Mouse (Mus musculus): ENCODE measurements around the gene Wdr26. TPM values are rescaled to one million over a fixed set of nuclear protein-coding genes. Genes with fewer than 3 reads are reported as not detected.

Gene Wdr26
- polyA plus RNA-seq, 1 experiment from 2014 or later: 29.3 TPM

DNA sequence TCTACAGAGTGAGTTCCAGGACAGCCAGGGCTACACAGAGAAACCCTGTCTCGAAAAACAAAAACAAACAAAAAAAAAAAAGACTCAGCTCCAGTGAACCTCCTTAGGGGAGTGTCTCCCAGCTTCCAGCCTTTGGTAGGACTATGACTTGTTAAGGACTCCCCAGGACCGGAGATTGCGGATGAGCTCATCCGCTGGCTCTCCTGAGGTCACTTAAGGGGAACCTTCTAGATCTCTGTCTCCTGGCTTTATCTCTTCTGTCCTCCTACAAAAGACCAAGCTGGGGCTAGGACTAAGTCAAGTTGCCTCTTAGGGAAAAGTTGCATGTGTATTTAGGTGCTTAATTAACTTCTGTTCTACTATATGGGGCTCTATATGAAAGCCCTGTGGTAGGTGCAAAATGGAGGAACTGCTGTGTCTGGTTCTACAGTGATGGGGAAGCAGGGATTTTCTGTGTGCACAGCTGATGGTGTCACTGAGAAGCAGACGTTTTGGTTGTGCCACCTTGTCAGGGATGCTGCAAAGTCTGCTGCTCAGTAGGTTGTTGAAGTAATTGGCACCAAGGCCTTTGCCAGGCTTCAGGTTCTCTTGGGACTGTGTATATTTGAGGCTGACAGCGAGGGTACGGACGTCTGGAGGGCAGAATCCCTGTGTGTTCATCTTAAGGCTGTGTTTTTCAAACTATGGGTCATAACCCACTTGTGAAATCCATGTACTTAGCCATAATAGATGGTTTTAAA lies 2.7 kb upstream of the Wdr26 start:
- WGBS: 84% methylated on average over 8 of the region's 8 CpGs

GRCm38 (mm10) chr1:181211403-181211919 lies 340 bp downstream of the Wdr26 start:
- WGBS: 0% methylated on average over 32 of the region's 72 CpGs
- peak overlapping the region; percentile 79 for H3K4me3 ChIP-seq
- peaks cover 9% of the 10 kb centered on the region for H3K36me3 ChIP-seq
- peak overlapping the region; percentile 96 for H3K27ac ChIP-seq
- H3K9me3 ChIP-seq (replicated peaks): no peaks in the 10 kb centered on the region
- H3K4me1 ChIP-seq (replicated peaks): peaks cover 25% of the 10 kb centered on the region
- H3K27me3 ChIP-seq: no peaks in the 10 kb centered on the region
- H3K9ac ChIP-seq: peak overlapping the region; percentile 92
- H3K4me2 ChIP-seq: peak overlapping the region; percentile 91
- peak; percentile 48 for ATAC-seq (replicated peaks; ENCODE audit: insufficient number of reproducible peaks, insufficient read depth, low FRiP score, low read depth)

More for the DNA sequence above, 2.7 kb upstream of the Wdr26 start:
- no peak overlapping the region for H3K4me3 ChIP-seq
- H3K9ac ChIP-seq: no peak overlapping the region
- H3K36me3 ChIP-seq: no peaks in the 10 kb centered on the region
- peaks cover 21% of the 10 kb centered on the region for H3K4me1 ChIP-seq (replicated peaks)
- no peaks in the 10 kb centered on the region for H3K27me3 ChIP-seq
- H3K27ac ChIP-seq: no peak overlapping the region
- no peak overlapping the region for H3K4me2 ChIP-seq
- ATAC-seq (replicated peaks; ENCODE audit: insufficient number of reproducible peaks, insufficient read depth, low FRiP score, low read depth): no peak
- H3K9me3 ChIP-seq (replicated peaks): no peaks in the 10 kb centered on the region

- Histone ChIP-seq H3K27me3 (no peaks in the 10 kb centered on the region), H3K9ac (peak overlapping the region; percentile 92), H3K4me3 (peak overlapping the region; percentile 79), H3K36me3 (peaks cover 13% of the 10 kb centered on the region), H3K27ac (peak overlapping the region; percentile 96), H3K4me2 (peak overlapping the region; percentile 91), H3K9me3 (replicated peaks) (no peaks in the 10 kb centered on the region), H3K4me1 (replicated peaks) (peaks cover 22% of the 10 kb centered on the region)
- WGBS: under 1% methylated on average over 51 of the region's 56 CpGs
- ATAC-seq (replicated peaks; ENCODE audit: insufficient number of reproducible peaks, insufficient read depth, low FRiP score, low read depth): peak; percentile 10
These were observed 999 bp downstream of the Wdr26 start for GRCm38 (mm10) chr1:181210601-181211402.

GRCm38 (mm10) chr1:181210147-181210546 lies 1.7 kb downstream of the Wdr26 start:
- ATAC-seq (replicated peaks; ENCODE audit: insufficient number of reproducible peaks, insufficient read depth, low FRiP score, low read depth): no peak
- Histone ChIP-seq H3K4me2 (peak overlapping the region; percentile 91), H3K9ac (peak overlapping the region; percentile 92), H3K36me3 (peaks cover 20% of the 10 kb centered on the region), H3K27ac (peak overlapping the region; percentile 96), H3K27me3 (no peaks in the 10 kb centered on the region), H3K4me3 (peak overlapping the region; percentile 79), H3K4me1 (replicated peaks) (peaks cover 22% of the 10 kb centered on the region), H3K9me3 (replicated peaks) (no peaks in the 10 kb centered on the region)
- 5% methylated on average over 4 of the region's 4 CpGs for WGBS

GRCm38 (mm10) chr1:181199446-181199845 lies 12.4 kb downstream of the Wdr26 start:
- H3K4me1 ChIP-seq (replicated peaks): no peaks in the 10 kb centered on the region
- H3K9me3 ChIP-seq (replicated peaks): no peaks in the 10 kb centered on the region
- H3K27ac ChIP-seq: no peak overlapping the region
- no peak overlapping the region for H3K4me3 ChIP-seq
- WGBS: 93% methylated on average over 4 of the region's 4 CpGs
- no peak overlapping the region for H3K4me2 ChIP-seq
- no peak for ATAC-seq (replicated peaks; ENCODE audit: insufficient number of reproducible peaks, insufficient read depth, low FRiP score, low read depth)
- no peak overlapping the region for H3K9ac ChIP-seq
- peaks cover 73% of the 10 kb centered on the region for H3K36me3 ChIP-seq
- H3K27me3 ChIP-seq: no peaks in the 10 kb centered on the region

DNA sequence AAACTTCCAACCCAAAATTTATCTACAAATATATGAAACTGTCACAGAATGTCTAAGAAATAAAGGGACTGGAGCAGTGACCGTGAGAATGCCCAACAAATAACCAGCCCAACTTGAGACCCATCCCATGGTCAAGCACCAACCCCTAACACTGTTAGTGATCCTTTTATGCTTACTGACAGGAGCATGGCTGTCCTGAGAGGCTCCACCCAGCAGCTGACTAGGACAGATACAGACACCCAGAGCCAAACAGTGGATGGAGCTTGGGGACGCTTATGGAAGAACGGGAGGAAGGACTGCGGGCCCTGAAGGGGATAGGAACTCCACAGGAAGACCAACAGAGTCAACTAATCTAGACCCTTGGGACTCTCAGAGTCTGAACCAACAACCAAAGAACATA lies 22.9 kb downstream of the Wdr26 start:
- H3K27me3 ChIP-seq: no peaks in the 10 kb centered on the region
- 86% methylated on average over 4 of the region's 4 CpGs for WGBS

GRCm38 (mm10) chr1:181170210-181170609 lies 41.6 kb downstream of the Wdr26 start:
- no peak for ATAC-seq (replicated peaks; ENCODE audit: insufficient number of reproducible peaks, insufficient read depth, low FRiP score, low read depth)
- 78% methylated on average over 8 of the region's 8 CpGs for WGBS
- peaks cover 24% of the 10 kb centered on the region; the same call in 1 of the 2 replicates for H3K36me3 ChIP-seq

More for the DNA sequence above, 22.9 kb downstream of the Wdr26 start:
- ATAC-seq (replicated peaks; ENCODE audit: insufficient number of reproducible peaks, insufficient read depth, low FRiP score, low read depth): no peak
- Histone ChIP-seq H3K4me1 (replicated peaks) (no peaks in the 10 kb centered on the region), H3K4me3 (no peak overlapping the region), H3K36me3 (peaks cover 79% of the 10 kb centered on the region), H3K9me3 (replicated peaks) (no peaks in the 10 kb centered on the region), H3K27ac (no peak overlapping the region), H3K4me2 (no peak overlapping the region), H3K9ac (no peak overlapping the region)

DNA sequence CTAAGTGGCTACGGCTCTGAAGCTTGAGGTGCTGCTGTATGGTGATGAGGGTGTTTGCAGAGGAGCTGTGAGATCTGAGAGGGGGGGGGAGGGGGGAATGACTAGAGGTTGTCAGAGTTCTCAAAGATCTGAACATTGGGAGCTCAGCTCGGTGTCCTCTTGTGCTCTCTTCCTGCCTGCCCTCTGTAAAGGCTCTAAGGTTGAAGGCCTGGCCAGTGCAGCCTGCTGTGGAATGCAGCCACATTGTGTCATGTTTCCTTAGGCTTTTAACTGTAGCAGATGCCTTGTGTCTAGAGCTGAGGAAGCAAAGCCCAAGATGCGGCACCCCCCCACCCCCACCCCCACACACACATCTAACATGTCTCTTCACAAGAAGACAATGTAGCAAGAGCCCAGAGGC lies 43.4 kb downstream of the Wdr26 start:
- Histone ChIP-seq H3K36me3 (peaks cover 34% of the 10 kb centered on the region), H3K27me3 (no peaks in the 10 kb centered on the region), H3K9me3 (replicated peaks) (no peaks in the 10 kb centered on the region), H3K4me2 (no peak overlapping the region), H3K27ac (no peak overlapping the region), H3K4me1 (replicated peaks) (no peaks in the 10 kb centered on the region), H3K4me3 (no peak overlapping the region), H3K9ac (no peak overlapping the region)
- 65% methylated on average over 3 of the region's 3 CpGs for WGBS
- ATAC-seq (replicated peaks; ENCODE audit: insufficient number of reproducible peaks, insufficient read depth, low FRiP score, low read depth): no peak

More at GRCm38 (mm10) chr1:181170210-181170609, 41.6 kb downstream of the Wdr26 start:
- H3K9me3 ChIP-seq (replicated peaks): no peaks in the 10 kb centered on the region
- H3K4me3 ChIP-seq: no peak overlapping the region
- no peaks in the 10 kb centered on the region for H3K27me3 ChIP-seq
- no peak overlapping the region for H3K27ac ChIP-seq
- no peak overlapping the region for H3K4me2 ChIP-seq
- H3K4me1 ChIP-seq (replicated peaks): no peaks in the 10 kb centered on the region
- no peak overlapping the region for H3K9ac ChIP-seq

GRCm38 (mm10) chr1:181167816-181168215 lies 44.0 kb downstream of the Wdr26 start:
- no peak overlapping the region for H3K4me2 ChIP-seq
- no peak overlapping the region for H3K4me3 ChIP-seq
- H3K27me3 ChIP-seq: no peaks in the 10 kb centered on the region
- H3K9me3 ChIP-seq (replicated peaks): no peaks in the 10 kb centered on the region
- H3K36me3 ChIP-seq: peaks cover 40% of the 10 kb centered on the region
- 83% methylated on average over 2 of the region's 2 CpGs for WGBS
- H3K27ac ChIP-seq: no peak overlapping the region
- ATAC-seq (replicated peaks; ENCODE audit: insufficient number of reproducible peaks, insufficient read depth, low FRiP score, low read depth): no peak
- no peak overlapping the region for H3K9ac ChIP-seq
- H3K4me1 ChIP-seq (replicated peaks): no peaks in the 10 kb centered on the region

DNA sequence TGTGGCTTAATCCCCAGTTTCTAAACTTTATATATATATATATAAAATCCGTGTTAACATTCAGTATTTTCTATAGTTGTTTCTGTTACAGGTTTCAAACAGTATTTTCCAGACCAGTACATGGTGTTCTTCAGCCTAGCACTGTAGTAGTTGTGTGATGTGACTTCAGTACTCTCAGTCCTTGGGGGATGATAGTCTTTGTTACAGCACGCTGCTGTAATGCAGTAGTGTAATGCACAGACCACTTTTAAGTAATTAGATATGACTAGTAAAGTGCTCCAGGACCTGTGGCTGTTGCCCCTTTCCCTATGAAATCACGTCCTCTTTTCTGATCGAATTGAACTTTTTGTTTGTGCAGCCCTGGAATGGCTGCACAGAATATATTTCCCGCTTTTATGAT lies 60.3 kb downstream of the Wdr26 start:
- H3K36me3 ChIP-seq: peaks cover 6% of the 10 kb centered on the region; the same call in 1 of the 2 replicates
- H3K4me1 ChIP-seq (replicated peaks): peaks cover 14% of the 10 kb centered on the region
- H3K27me3 ChIP-seq: no peaks in the 10 kb centered on the region
- H3K4me3 ChIP-seq: peak overlapping the region; percentile 95
- H3K27ac ChIP-seq: peak overlapping the region; percentile 89; the same call in 1 of the 2 replicates
- 32% methylated on average over 5 of the region's 5 CpGs for WGBS
- no peaks in the 10 kb centered on the region for H3K9me3 ChIP-seq (replicated peaks)
- peak overlapping the region; percentile 69 for H3K4me2 ChIP-seq
- no peak for ATAC-seq (replicated peaks; ENCODE audit: insufficient number of reproducible peaks, insufficient read depth, low FRiP score, low read depth)
- peak overlapping the region; percentile 89 for H3K9ac ChIP-seq

GRCm38 (mm10) chr1:181150827-181151534 lies 60.8 kb downstream of the Wdr26 start:
- Histone ChIP-seq H3K36me3 (peaks cover 6% of the 10 kb centered on the region; the same call in 1 of the 2 replicates), H3K4me1 (replicated peaks) (peaks cover 14% of the 10 kb centered on the region), H3K9me3 (replicated peaks) (no peaks in the 10 kb centered on the region), H3K27me3 (no peaks in the 10 kb centered on the region), H3K27ac (peak overlapping the region; percentile 89), H3K9ac (peak overlapping the region; percentile 89), H3K4me3 (peak overlapping the region; percentile 95), H3K4me2 (peak overlapping the region; percentile 69)
- under 1% methylated on average over 58 of the region's 59 CpGs for WGBS
- peak; percentile 84 for ATAC-seq (replicated peaks; ENCODE audit: insufficient number of reproducible peaks, insufficient read depth, low FRiP score, low read depth)

Measured in heart, embryonic 15.5 days (tissue).